Mouse (Mus musculus): ENCODE data around the gene Sh3bp2.

The Sh3bp2 gene

DNA sequence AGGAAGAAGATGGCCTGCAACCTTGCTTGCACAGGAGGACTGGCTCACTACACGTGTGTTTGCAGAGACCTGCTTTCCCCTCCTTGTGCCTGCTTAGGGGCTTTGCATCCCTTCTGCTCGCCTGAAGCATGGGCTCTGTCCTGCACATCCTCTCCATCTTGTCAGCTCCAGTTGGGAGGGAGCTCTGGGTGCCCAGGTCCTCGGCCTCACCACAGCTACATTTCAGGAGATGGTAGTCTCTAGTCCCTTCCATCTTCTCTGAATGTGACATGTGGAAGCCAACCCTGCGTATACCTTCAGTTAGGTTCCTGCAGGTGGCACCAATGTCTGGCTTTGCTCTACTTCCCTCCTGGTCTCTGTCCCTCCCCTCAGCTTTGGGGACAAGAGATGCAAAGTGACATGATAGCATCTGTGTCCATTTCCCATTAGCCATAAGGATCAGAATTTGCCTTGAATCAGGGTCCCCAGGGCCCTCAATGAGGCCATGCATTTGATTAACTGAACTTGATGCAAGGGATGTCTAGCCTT lies 1.6 kb upstream of the Sh3bp2 start:
- no peak for ATAC-seq (ENCODE audit: insufficient number of reproducible peaks, low FRiP score, low TSS enrichment)

DNA sequence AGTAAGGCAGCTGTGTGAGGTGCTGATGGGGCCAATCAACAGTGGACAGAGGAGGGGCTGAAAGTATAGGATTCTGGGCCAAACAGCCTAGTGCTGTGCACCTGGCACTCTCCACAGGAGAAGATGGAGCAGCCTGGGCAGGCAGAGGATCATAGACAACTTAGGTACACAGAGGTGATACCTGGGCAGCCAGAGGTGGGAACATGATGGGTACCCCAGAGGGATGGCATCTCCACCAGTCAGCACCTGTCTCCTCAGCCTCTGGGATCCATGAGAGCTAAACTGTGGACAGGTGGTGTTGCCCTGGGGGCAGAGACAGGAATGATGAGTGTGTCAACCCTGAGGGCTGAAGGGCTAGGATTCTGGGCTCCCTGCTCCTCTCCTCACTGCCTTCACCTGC lies 1.1 kb upstream of the Sh3bp2 start:
- no peak for ATAC-seq (ENCODE audit: insufficient number of reproducible peaks, low FRiP score, low TSS enrichment)

DNA sequence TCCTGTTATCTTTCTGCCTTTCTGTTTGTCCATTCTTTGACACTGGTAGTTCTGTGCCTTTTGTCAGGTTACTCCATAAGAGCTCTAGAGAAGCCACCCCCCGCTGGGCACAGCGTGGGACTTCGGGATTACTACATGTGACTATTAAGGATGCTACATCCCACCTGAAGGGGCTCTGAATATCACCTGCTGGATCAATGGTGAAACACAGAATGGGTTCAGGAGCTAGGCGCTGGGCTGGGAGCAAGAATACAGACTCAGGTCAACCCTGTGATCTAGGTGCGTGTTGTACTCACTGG lies 788 bp downstream of the Sh3bp2 start:
- ATAC-seq (ENCODE audit: insufficient number of reproducible peaks, low FRiP score, low TSS enrichment) = no peak

DNA sequence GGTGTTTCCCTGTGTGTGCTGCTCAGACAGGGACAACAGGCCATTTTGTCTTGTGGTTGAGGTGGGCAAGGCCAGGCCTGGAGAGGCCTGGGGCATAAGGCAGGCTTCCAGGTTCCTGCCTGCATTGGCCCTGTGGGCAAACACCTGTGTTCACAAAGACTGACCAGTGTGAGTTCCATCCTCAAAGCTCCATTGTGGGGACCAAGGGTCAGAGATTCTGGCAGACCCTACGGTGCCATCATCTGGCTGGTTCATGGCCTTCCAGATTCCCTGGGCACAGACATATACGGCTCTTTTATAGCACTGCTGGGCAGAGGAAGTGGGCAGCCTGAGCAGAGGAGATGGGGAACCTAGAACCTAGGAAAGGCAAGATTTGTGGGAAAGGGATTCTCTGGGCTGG lies 1.7 kb downstream of the Sh3bp2 start:
- no peak for ATAC-seq (ENCODE audit: insufficient number of reproducible peaks, low FRiP score, low TSS enrichment)

DNA sequence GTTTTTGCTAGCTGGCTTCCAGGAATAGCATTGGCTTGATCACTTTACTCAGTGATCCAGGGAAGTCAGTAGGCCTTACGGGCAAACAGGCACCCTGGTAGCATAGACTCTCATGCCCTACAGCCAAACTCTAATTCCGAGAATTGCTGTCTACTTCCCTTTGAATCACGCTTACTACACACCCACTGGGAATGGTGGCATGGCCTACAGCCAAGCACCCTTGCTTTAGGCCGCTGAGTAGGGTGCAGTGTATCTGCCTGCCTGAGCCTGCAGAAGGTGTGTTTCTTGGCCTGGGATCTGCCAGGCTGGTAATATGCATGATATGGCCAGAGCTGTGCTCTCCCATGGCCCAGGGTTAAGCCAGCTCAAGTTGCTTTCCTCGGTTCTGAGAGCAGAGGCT lies 3.1 kb downstream of the Sh3bp2 start:
- no peak for ATAC-seq (ENCODE audit: insufficient number of reproducible peaks, low FRiP score, low TSS enrichment)

DNA sequence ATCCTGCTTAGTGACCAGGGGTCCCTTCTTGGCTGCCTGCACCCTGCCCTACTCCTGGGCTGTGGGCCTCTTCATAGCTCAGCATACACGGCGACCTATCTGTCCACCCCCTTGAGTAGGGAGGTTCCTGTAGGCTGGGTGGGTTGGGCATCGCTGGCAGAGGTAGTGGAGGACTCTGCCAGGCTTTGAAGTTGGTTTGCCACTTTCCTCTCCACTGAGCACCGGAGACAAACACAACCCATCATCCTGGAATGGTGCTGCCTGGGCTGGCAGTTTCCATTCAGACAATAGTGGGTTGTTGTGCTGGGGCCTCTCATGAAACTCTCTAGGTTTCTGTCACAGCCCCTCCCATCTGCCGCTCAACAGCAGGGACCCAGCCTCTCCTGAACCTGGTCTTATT lies 4.5 kb downstream of the Sh3bp2 start:
- ATAC-seq (ENCODE audit: insufficient number of reproducible peaks, low FRiP score, low TSS enrichment) = no peak

DNA sequence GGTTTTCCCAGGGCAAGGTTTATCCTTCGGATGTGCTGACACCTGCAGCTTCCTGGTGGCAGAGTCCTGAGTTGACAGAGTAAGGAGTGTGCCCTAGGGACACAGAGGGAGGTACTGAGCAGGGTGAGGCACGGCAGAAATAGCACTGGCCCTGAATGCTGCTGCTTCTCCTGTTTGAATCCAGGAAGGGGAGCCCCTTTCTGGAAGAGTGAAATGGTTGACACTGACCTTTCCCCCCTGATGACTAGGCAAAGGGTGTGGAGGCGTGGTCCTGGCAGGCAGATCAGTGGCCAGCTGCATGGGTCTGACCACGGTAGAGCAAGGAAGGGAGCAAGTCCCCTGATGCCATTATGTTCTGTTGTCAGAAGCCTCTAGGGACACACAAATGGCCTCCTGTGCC lies 5.0 kb downstream of the Sh3bp2 start:
- no peak for ATAC-seq (ENCODE audit: insufficient number of reproducible peaks, low FRiP score, low TSS enrichment)

DNA sequence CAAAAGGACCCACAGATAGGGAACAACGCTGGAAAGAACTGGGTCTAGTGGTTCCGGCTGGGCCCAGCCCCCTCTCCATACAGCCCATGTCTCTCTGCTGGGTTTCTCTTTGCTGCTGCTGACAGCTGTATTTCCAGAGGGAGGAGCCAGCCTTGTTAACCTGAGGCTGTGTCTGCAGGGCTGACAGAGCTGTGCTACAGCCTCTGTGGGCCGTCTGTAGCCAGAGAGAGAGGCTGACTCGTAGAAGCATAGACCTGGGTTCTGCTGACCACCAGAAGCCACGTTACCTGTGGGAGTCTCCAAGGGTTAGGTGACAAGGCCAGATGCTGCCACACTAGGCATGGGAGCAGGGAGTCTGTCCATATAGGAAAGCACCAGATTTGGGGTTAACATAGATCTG lies 7.4 kb downstream of the Sh3bp2 start:
- ATAC-seq (ENCODE audit: insufficient number of reproducible peaks, low FRiP score, low TSS enrichment) = no peak

DNA sequence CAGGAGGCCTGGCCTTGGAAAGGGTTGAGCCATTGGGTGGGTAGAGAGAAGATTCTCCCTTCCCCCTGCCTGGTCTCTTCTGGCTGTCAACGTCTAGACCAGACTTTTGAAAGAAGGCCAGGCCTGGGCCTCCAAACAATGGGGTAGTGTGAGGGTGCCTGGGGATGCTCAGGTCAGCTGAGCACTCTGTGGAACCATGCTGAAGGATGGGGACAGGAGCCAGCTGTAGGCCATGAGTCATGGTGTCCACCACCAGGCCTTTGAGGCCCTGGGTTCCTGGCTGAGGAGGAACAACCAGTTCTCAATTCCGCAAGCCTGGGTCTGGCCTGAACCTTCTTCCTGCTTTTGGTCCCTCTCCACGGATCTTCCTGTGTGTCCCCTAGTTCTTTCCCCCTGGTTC lies 8.2 kb downstream of the Sh3bp2 start:
- ATAC-seq (ENCODE audit: insufficient number of reproducible peaks, low FRiP score, low TSS enrichment) = no peak

DNA sequence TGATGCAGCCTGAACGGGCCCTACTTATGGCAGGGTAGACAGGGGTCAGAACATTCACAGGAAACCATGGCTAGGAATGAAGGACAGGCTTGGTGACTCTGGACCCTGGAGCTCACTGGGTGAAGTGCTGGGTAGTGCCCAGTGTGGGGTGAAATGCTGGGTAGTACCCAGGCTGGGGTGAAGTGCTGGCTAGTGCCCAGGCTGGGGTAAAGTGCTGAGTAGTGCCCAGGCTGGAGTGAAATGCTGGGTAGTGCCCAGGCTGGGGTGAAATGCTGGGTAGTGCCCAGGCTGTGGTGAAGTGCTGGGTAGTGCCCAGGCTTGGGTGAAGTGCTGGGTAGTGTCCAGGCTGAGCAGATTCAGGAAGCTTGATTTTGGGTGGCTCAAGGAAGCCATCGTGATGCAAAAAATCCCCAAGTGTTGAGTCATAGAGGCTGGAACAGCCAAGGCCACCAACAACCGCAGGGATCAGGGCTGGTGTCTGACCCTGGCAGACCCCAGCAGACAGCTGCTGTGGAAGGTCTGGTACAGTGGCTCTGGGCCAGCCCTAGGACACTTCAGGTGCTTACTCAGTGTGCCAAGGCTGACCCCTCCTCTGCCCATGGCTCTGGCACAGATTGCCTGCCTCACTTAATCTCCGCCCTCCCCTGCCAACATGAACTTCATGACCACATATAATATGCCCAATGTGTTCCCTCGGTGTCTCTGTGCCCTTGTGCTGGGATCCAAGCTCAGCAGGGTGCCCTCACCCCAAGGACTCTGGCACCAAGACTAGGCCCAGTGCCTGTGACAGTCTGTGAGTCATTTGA lies 9.3 kb downstream of the Sh3bp2 start:
- no peak for ATAC-seq (ENCODE audit: insufficient number of reproducible peaks, low FRiP score, low TSS enrichment)

DNA sequence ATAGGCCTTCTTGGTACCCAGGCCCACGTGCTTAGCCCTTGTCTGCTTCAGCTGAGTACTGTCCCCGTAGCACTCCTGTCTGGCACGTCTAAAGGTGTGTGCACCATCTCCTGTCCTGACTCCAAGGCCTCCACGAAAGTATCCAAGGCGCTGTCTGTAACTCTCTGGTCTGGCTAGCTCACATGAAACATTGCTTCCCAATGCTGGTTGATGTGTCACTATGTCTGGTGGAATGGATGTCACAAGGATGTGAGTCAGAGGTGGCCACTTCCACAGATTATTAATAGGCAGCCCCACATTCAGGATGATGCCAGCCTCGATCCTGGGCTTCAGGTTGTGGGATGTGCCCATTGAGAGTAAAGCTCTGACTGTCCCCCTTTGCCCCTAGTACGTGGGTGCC lies 10.2 kb downstream of the Sh3bp2 start:
- ATAC-seq (ENCODE audit: insufficient number of reproducible peaks, low FRiP score, low TSS enrichment) = no peak

DNA sequence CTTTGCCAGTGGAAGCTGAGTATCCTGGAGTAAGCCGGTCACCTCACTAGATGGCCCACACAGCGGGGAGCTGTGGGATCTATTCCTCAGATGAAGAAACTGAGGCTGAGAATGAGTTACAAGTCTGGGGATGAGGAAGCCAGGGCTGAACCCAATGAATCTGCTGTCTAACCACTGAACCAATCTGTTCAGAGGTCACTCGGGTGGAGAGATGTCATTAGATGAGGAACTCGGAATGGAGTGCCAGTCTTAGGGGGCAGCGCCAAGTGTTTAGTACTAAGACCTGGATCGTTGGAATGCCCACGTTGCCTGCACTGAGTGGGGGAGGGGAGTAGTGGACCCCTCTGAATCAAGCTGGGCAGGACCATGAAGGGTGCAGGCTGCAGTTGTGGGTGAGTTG lies 12.4 kb downstream of the Sh3bp2 start:
- no peak for ATAC-seq (ENCODE audit: insufficient number of reproducible peaks, low FRiP score, low TSS enrichment)

DNA sequence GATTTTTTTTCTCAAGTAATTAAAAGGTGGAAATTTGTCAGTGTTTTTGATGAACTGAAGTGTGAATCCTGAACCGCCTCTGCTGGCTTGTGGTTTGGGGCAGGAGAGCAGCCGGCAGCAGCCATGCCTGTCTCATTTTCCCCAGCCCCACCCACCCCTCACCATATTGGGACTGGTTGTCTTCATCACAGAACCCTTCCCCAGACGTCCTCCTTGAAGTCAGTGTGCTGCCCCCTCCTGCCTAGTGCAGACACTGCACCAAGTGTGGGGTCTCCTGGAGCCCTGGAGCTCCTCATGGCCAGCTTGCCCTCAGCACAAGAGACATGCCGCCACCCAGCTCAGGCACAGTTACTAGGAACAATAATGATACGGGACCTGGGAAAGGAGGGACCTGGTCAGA lies 12.9 kb downstream of the Sh3bp2 start:
- ATAC-seq (ENCODE audit: insufficient number of reproducible peaks, low FRiP score, low TSS enrichment) = no peak

DNA sequence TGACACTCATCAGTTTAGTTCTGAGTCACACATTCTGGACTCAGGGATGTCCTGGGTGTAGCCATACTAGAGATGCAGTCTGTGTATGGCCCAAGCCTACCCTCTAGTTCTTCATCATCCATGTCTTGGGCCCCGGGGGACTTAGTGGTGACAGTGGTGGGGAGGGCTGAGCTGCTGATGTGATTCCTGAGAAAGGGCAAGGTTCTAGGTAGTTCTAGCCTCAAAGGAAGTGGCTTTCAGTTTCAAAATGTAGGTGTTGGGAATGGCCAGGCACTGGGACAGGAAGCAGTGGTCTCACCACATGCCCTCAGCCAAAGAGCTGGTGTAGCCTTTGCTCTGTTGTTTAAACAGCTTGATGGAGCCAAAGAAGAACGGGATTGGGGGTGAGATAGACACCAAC lies 13.5 kb downstream of the Sh3bp2 start:
- no peak for ATAC-seq (ENCODE audit: insufficient number of reproducible peaks, low FRiP score, low TSS enrichment)

DNA sequence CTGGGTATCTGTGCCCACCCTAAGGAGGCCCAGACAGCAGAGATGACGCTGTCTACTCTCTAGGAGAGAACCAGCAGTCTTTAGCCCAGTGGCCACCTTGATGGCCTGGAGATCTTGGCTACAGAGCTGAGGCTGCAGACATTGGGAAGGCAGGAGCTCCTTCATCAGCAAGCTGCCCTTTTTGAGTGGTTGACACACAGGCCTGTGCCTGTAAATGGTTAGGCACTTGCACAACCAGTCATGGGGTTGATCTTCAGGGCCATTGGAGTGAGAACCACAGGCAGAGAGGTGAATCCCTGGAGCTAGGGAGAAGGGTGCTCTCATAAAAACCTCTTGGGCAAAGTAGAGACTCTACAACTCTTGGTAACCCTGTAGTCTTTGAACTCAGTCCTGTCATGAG lies 16.5 kb downstream of the Sh3bp2 start:
- ATAC-seq (ENCODE audit: insufficient number of reproducible peaks, low FRiP score, low TSS enrichment) = no peak

DNA sequence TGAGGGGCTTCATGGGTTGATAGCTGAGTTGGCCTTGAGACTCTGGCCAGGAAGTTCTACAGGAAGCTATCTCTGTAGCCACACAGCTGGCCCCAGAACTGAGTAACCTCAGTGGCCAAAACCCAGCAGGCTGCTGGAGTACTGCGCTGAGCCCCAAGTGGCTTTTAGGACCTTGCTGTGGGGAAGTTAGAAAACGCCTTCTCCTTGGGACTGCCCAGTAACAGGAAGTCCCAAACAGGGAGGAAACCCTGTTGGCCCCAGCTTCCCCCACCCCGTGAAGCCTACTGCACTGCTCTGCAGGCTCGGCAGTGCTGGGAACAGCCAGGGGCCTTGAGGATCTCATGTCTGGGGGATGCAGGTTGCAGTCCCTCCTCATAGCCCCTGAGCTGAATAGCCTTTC lies 17.5 kb downstream of the Sh3bp2 start:
- no peak for ATAC-seq (ENCODE audit: insufficient number of reproducible peaks, low FRiP score, low TSS enrichment)

DNA sequence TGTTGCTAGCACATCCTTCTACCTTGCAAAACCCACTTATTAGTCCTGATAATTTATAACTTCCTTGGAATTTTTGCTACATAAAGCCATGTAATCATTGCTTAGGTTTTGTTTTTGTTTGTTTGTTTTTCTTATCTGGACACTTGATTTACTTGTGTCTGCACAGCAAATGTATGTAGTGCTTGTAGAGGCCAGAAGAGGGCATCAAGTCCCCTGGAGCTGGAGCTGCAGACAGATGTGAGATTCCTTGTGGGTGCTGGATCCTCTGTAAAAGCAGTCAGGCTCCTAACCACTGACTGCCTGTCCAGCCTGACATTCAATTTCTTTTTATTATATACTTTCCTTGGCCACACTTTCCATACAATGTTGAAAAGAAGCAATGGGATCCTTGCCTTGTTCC lies 21.8 kb downstream of the Sh3bp2 start:
- no peak for ATAC-seq (ENCODE audit: insufficient number of reproducible peaks, low FRiP score, low TSS enrichment)

DNA sequence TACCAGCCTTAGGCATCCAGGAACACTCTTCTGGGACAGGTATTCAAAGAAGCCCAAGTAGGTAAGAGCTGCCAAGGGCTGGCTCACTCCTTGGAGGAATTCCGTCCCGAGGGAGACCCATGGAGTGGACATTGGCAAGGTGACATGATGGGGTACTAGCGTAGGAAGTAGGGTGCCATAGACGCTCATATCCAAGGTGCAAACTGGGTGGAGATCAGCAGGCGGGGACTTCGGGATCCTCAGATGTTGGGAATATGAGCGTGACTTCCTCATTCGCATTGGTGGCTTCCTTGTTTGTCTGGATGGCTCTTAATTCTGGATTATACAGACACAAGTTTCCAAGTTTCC lies 23.5 kb downstream of the Sh3bp2 start:
- ATAC-seq (ENCODE audit: insufficient number of reproducible peaks, low FRiP score, low TSS enrichment) = no peak

DNA sequence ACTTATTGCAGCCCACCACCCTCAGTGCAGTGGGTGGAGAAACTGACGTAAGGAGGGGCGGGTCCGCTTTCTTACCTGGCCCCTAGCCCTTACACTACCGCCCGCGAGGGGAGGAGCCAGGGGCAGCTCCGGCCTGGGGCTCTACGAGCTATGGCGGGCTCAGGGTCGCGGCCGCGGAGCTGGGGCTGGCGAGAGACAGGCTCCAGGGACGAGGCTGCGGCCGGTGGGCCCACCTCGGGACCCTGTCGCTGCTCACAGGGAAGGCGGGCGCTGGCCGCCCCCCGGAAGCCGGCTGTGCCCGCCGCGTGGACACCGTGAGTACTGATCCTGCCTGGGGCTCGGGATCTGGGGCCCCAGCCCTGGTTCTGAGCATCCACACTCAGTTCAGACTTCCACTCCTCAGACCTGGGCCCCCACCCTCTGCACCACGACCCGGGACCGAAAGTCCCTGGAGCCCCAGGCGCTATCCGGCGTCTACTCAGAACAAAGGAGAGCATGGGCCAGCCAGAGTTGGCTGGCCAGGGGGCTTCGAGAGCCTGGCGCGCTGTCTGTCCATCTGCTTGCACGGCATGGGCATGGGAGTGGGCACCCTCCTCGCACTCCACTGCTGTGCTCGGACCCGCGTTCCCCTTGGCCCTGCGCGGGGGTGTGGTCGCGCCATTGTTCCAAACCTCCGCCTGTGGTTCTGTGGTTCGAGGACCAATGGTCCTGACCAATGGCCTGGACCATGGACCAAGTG lies 24.0 kb downstream of the Sh3bp2 start:
- peak; percentile 58; the same call in 1 of the 2 replicates for ATAC-seq (ENCODE audit: insufficient number of reproducible peaks, low FRiP score, low TSS enrichment)

DNA sequence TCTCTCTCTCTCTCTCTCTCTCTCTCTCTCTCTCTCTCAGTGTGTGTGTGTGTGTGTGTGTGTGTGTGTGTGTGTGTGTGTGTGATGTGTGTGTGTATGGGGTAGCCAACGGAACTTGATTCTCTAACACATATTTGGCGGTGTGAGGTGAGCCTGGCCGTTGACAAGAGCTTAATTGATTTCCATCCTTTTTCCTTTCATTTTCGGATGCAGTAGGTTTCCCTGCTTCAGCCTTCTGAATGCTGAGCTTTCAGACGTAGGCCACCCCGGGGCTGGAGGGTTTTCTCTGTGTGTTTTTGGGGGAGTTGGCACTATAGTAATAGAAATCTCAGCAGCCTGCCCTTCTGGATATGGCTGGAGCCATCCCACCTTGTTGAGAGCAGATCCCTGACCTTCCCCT lies 24.6 kb downstream of the Sh3bp2 start:
- no peak for ATAC-seq (ENCODE audit: insufficient number of reproducible peaks, low FRiP score, low TSS enrichment)

DNA sequence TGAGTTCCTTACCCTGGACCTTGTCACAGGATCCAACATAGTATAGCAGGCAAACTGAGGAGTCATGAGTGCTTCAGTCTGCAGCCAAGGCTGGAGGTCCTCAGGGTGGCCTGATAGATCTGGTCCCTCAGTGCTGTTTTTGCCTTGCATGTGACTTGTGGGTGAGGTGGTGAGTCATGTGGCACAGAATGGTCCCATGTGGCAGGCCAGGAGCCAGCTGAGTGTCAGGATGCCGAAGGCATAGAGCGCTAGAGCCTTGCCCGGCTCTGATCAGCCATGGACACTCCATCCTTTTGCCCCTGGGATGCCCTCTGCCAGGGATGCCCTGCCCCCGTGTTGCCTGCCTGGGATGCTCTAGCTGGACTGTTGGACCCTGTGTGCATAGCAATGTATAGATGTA lies 26.2 kb downstream of the Sh3bp2 start:
- no peak for ATAC-seq (ENCODE audit: insufficient number of reproducible peaks, low FRiP score, low TSS enrichment)

DNA sequence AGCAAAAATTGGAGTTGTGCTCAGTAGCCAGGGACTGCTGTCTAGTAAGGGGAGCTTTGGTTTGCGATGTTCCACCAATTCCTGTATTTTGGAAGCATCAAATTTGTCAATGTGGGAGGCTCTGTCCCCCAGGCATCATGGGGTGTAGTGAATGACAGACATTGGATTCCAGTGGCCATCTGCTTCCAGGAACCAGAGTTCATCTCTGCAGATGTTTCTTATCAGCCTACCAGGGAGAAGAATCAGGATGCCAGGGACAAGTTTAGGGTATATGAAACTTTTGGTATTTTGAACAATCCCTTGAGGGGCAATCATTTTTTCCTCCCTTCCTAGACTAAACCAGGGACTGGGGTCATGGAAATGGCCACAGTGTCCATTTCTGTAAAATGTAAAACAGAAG lies 38.2 kb downstream of the Sh3bp2 start:
- ATAC-seq (ENCODE audit: insufficient number of reproducible peaks, low FRiP score, low TSS enrichment) = no peak

All from cerebellum, adult (tissue).